8 mouse cellular contexts compared by ENCODE assay signal in the genomic region with DNA sequence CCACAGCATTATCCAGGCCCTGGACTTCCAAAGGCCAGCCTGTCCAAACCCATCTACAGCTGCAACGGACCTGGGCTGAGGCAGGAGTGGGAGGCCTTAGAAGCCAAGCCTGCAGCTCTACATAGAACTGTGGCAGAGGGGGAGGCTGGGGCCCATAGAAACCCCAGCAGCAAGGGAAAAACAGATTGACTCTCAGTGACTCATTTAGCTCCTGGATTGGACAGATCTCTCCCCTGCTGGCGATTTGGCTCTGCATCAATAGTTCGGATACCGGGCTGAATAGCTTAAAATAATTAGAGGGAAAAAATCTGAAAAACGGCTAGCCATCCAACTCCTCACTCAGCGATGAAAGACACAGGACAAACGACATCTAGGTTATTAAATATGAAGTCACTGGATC.
DNase-seq lines count a peak whose midpoint lies in the region; ATAC-seq lines count a peak whose summit lies in the region.

No protein-coding gene starts in this region.

- H3K27me3 ChIP-seq in forebrain, embryonic 11.5 days (ENCODE audit: control insufficient read depth, insufficient read depth, low read length) = no peaks in the 10 kb centered on the region

- H3K9me3 ChIP-seq in forebrain, embryonic 11.5 days (ENCODE audit: control insufficient read depth, low read length) = no peaks in the 10 kb centered on the region

- WGBS in forebrain, embryonic 11.5 days = 41% methylated on average over 7 of the region's 7 CpGs

- H3K27ac ChIP-seq in forebrain, embryonic 11.5 days (ENCODE audit: low read depth, low read length) = no peak overlapping the region

- H3K36me3 ChIP-seq in forebrain, embryonic 11.5 days (ENCODE audit: control insufficient read depth, insufficient read depth, low read length) = no peaks in the 10 kb centered on the region

- H3K9ac ChIP-seq in forebrain, embryonic 11.5 days (ENCODE audit: low read length) = no peak overlapping the region

- peak; percentile 52; the same call in 1 of the 2 replicates for ATAC-seq in forebrain, embryonic 11.5 days (replicated peaks; ENCODE audit: low FRiP score)

- H3K4me2 ChIP-seq in forebrain, embryonic 11.5 days (ENCODE audit: low read depth, low read length, severe bottlenecking) = no peak overlapping the region

- no peak overlapping the region for H3K4me3 ChIP-seq in forebrain, embryonic 11.5 days (ENCODE audit: low read depth, low read length)

- peaks cover 6% of the 10 kb centered on the region; the same call in 1 of the 2 replicates for H3K4me1 ChIP-seq in forebrain, embryonic 11.5 days (replicated peaks; ENCODE audit: control insufficient read depth, insufficient read depth, low read length)

- DNase-seq in adrenal gland, postnatal 14 days = peak; percentile 12
- DNase-seq in adrenal gland, adult 8-10 months = no peak
- DNase-seq in forebrain, embryonic 11.5 days (ENCODE audit: low spot score) = no peak
- peak; percentile 80 to 82 for DNase-seq in layer of hippocampus, adult 8-10 months (ENCODE audit: low spot score in 2 of 2)
- DNase-seq in retina, embryonic 14.5 days (ENCODE audit: low spot score) = peak; percentile 22
- DNase-seq in urinary bladder, adult 18-20 months (ENCODE audit: low spot score in 2 of 2) = no peak
- DNase-seq in ovary, postnatal 14 days (ENCODE audit: low spot score) = no peak
- DNase-seq in c-Kit-positive CD71-positive TER-119-positive erythroid progenitor cells, embryonic 14.5 days (ENCODE audit: low spot score) = no peak

Comparison
In these comparisons a context has a peak if more than half of its experiments do, and no peak if none do; other contexts are left out.
1. DNase-seq: peak in adrenal gland, postnatal 14 days (single experiment), layer of hippocampus, adult 8-10 months (2 of 2) and retina, embryonic 14.5 days (single experiment); none in adrenal gland, adult 8-10 months (single experiment), forebrain, embryonic 11.5 days (single experiment), urinary bladder, adult 18-20 months (0 of 2), ovary, postnatal 14 days (single experiment) and c-Kit-positive CD71-positive TER-119-positive erythroid progenitor cells, embryonic 14.5 days (single experiment).